Mouse (Mus musculus) liver, embryonic 13.5 days (tissue): ENCODE measurements at regions not wholly inside any gene's neighbourhood (a gene's known extent, or its start where the extent isn't known, plus 50 kb on each side); places are given as distances from the start of the nearest gene placed in this dataset.
A peak's percentile ranks its signal among the peaks of the same experiment; 100 is the strongest.
"Not testable (repeated sequence)": the region's sequence is repeated elsewhere in the genome, so short reads cannot be mapped to it uniquely, and the experiment has no call there.

Experiments
- ATAC-seq: fragments of 200-750 bp; cut with Nextera tagmentation; 2 replicates; pipeline ENCODE4 v1.8.0; 2017; ENCODE audit warnings: low read depth, mild to moderate bottlenecking, moderate number of reproducible peaks, moderate library complexity
- DNase-seq: peaks from one replicate; pipeline ENCODE4 v3.0.0; 2022
- H3K27ac ChIP-seq: fragments of 300-500 bp; sonication (generic); 2 replicates; pipeline ENCODE4 v1.5.1; 2015; ENCODE audit warnings: moderate library complexity, mild to moderate bottlenecking, inconsistent platforms
- H3K27me3 ChIP-seq: fragments of 300-500 bp; sonication (generic); 2 replicates; pipeline ENCODE4 v1.6.1; 2015; ENCODE audit warnings: mild to moderate bottlenecking, inconsistent platforms
- H3K36me3 ChIP-seq: fragments of 300-500 bp; sonication (generic); 2 replicates; pipeline ENCODE4 v1.6.1; 2015; ENCODE audit warnings: mild to moderate bottlenecking, inconsistent platforms
- H3K4me1 ChIP-seq: fragments of 300-500 bp; sonication (generic); replicated peaks from 2 replicates; pipeline ENCODE4 v1.6.1; 2015; ENCODE audit warnings: inconsistent platforms
- H3K4me2 ChIP-seq: fragments of 300-500 bp; sonication (generic); 2 replicates; pipeline ENCODE4 v1.6.1; 2015; ENCODE audit warnings: inconsistent platforms, mild to moderate bottlenecking, moderate library complexity
- H3K4me3 ChIP-seq: fragments of 300-500 bp; sonication (generic); replicated peaks from 2 replicates; pipeline ENCODE4 v1.5.1; 2015; ENCODE audit warnings: mild to moderate bottlenecking, inconsistent platforms
- H3K9ac ChIP-seq: fragments of 300-500 bp; sonication (generic); 2 replicates; pipeline ENCODE4 v1.6.1; 2015; ENCODE audit warnings: mild to moderate bottlenecking, inconsistent platforms
- H3K9me3 ChIP-seq: fragments of 300-500 bp; sonication (generic); replicated peaks from 2 replicates; pipeline ENCODE4 v1.6.1; 2016; ENCODE audit warnings: inconsistent platforms
- WGBS: fragments of 180-500 bp; shearing (Covaris S2); methylation state at CpG from one replicate; pipeline ENCODE4 v1.1.7; 2015; ENCODE audit not compliant: insufficient replicate concordance; 5-methylcytosine and 5-hydroxymethylcytosine counted together

GRCm38 (mm10) chr9:85637274-85637673, 111.9 kb downstream of the Ibtk start:
- no peaks in the 10 kb centered on the region for H3K36me3 ChIP-seq
- H3K4me3 ChIP-seq = no peak overlapping the region
- no peak for DNase-seq
- ATAC-seq = no peak
- H3K27ac ChIP-seq = no peak overlapping the region
- H3K27me3 ChIP-seq = no peaks in the 10 kb centered on the region
- WGBS = 57% methylated on average over 3 of the region's 3 CpGs
- H3K9ac ChIP-seq = no peak overlapping the region
- H3K4me1 ChIP-seq = no peaks in the 10 kb centered on the region
- no peak overlapping the region for H3K4me2 ChIP-seq
- H3K9me3 ChIP-seq = 0 out of 2 replicates have a peak, but pooled peaks cover 5% of the 10 kb centered on the region

GRCm38 (mm10) chr9:85636131-85636447, 113.0 kb downstream of the Ibtk start:
- Histone ChIP-seq H3K27ac (no peak overlapping the region), H3K9me3 (0 out of 2 replicates have a peak, but pooled peaks cover 5% of the 10 kb centered on the region), H3K27me3 (no peaks in the 10 kb centered on the region), H3K9ac (no peak overlapping the region), H3K36me3 (no peaks in the 10 kb centered on the region), H3K4me1 (no peaks in the 10 kb centered on the region), H3K4me3 (no peak overlapping the region), H3K4me2 (no peak overlapping the region)
- DNase-seq = no peak
- whole genome bisulfite sequencing = 36% methylated on average over 3 of the region's 3 CpGs
- no peak for ATAC-seq

- H3K4me3 ChIP-seq = no peak overlapping the region
- no peak overlapping the region for H3K27ac ChIP-seq
- no peak for ATAC-seq
- WGBS = 82% methylated on average over 12 of the region's 12 CpGs
- no peaks in the 10 kb centered on the region for H3K36me3 ChIP-seq
- DNase-seq = no peak
- H3K4me2 ChIP-seq = no peak overlapping the region
- H3K9me3 ChIP-seq = 0 out of 2 replicates have a peak, but pooled peaks cover 5% of the 10 kb centered on the region
- H3K9ac ChIP-seq = no peak overlapping the region
- no peaks in the 10 kb centered on the region for H3K27me3 ChIP-seq
- no peaks in the 10 kb centered on the region for H3K4me1 ChIP-seq
Observed at GRCm38 (mm10) chr9:85635438-85636130, 113.5 kb downstream of the Ibtk start.

- ATAC-seq, H3K27me3 ChIP-seq, H3K4me1 ChIP-seq, H3K27ac ChIP-seq, H3K9me3 ChIP-seq, H3K9ac ChIP-seq, H3K36me3 ChIP-seq, H3K4me3 ChIP-seq, DNase-seq, H3K4me2 ChIP-seq: not testable (repeated sequence)
- 59% methylated on average over 3 of the region's 3 CpGs for WGBS
Observed at GRCm38 (mm10) chr9:85634786-85635185, 114.3 kb downstream of the Ibtk start.

GRCm38 (mm10) chr9:85617972-85618371, 131.2 kb downstream of the Ibtk start:
- Histone ChIP-seq H3K9me3 (no peaks in the 10 kb centered on the region), H3K4me1 (no peaks in the 10 kb centered on the region), H3K36me3 (no peaks in the 10 kb centered on the region), H3K4me2 (no peak overlapping the region), H3K27me3 (no peaks in the 10 kb centered on the region), H3K9ac (no peak overlapping the region), H3K4me3 (no peak overlapping the region), H3K27ac (no peak overlapping the region)
- 64% methylated on average over 3 of the region's 3 CpGs for WGBS
- ATAC-seq (no peak), DNase-seq (no peak)

GRCm38 (mm10) chr9:85617177-85617777, 131.9 kb downstream of the Ibtk start:
- Histone ChIP-seq H3K36me3 (no peaks in the 10 kb centered on the region), H3K9me3 (no peaks in the 10 kb centered on the region), H3K4me3 (no peak overlapping the region), H3K4me2 (no peak overlapping the region), H3K4me1 (no peaks in the 10 kb centered on the region), H3K9ac (no peak overlapping the region), H3K27me3 (no peaks in the 10 kb centered on the region), H3K27ac (no peak overlapping the region)
- WGBS = 53% methylated on average over 2 of the region's 2 CpGs
- ATAC-seq (no peak), DNase-seq (no peak)

GRCm38 (mm10) chr9:85616266-85616869, 132.8 kb downstream of the Ibtk start:
- Histone ChIP-seq H3K27me3 (no peaks in the 10 kb centered on the region), H3K4me3 (no peak overlapping the region), H3K4me2 (no peak overlapping the region), H3K27ac (no peak overlapping the region), H3K9me3 (no peaks in the 10 kb centered on the region), H3K9ac (no peak overlapping the region), H3K4me1 (no peaks in the 10 kb centered on the region), H3K36me3 (no peaks in the 10 kb centered on the region)
- 72% methylated on average over 12 of the region's 12 CpGs for WGBS
- no peak for DNase-seq
- no peak for ATAC-seq

- DNase-seq (no peak), ATAC-seq (no peak)
- Histone ChIP-seq H3K9me3 (no peaks in the 10 kb centered on the region), H3K27me3 (no peaks in the 10 kb centered on the region), H3K9ac (no peak overlapping the region), H3K4me3 (no peak overlapping the region), H3K27ac (no peak overlapping the region), H3K4me2 (no peak overlapping the region), H3K4me1 (no peaks in the 10 kb centered on the region), H3K36me3 (no peaks in the 10 kb centered on the region)
- WGBS = 85% methylated on average over 3 of the region's 3 CpGs
Observed at GRCm38 (mm10) chr9:85609152-85609551, 140.0 kb downstream of the Ibtk start.

- no peak for ATAC-seq
- no peak for DNase-seq
Observed at GRCm38 (mm10) chr9:85596959-85597358, 152.2 kb downstream of the Ibtk start.

GRCm38 (mm10) chr9:85593867-85594266, 155.3 kb downstream of the Ibtk start:
- no peaks in the 10 kb centered on the region for H3K36me3 ChIP-seq
- 73% methylated on average over 4 of the region's 4 CpGs for WGBS
- no peak for ATAC-seq

More at GRCm38 (mm10) chr9:85596959-85597358, 152.2 kb downstream of the Ibtk start:
- Histone ChIP-seq H3K27me3 (no peaks in the 10 kb centered on the region), H3K36me3 (no peaks in the 10 kb centered on the region), H3K9ac (no peak overlapping the region), H3K4me3 (no peak overlapping the region), H3K27ac (no peak overlapping the region), H3K9me3 (no peaks in the 10 kb centered on the region), H3K4me1 (no peaks in the 10 kb centered on the region), H3K4me2 (no peak overlapping the region)
- WGBS = 18% methylated on average over 2 of the region's 2 CpGs

GRCm38 (mm10) chr9:85592639-85593038, 156.5 kb downstream of the Ibtk start:
- H3K27ac ChIP-seq = no peak overlapping the region

More at GRCm38 (mm10) chr9:85593867-85594266, 155.3 kb downstream of the Ibtk start:
- DNase-seq = no peak
- Histone ChIP-seq H3K9ac (no peak overlapping the region), H3K4me3 (no peak overlapping the region), H3K27ac (no peak overlapping the region), H3K9me3 (no peaks in the 10 kb centered on the region), H3K27me3 (no peaks in the 10 kb centered on the region), H3K4me1 (no peaks in the 10 kb centered on the region), H3K4me2 (no peak overlapping the region)

More at GRCm38 (mm10) chr9:85592639-85593038, 156.5 kb downstream of the Ibtk start:
- Histone ChIP-seq H3K4me3 (no peak overlapping the region), H3K4me2 (no peak overlapping the region), H3K27me3 (no peaks in the 10 kb centered on the region), H3K9me3 (no peaks in the 10 kb centered on the region), H3K9ac (no peak overlapping the region), H3K4me1 (no peaks in the 10 kb centered on the region), H3K36me3 (no peaks in the 10 kb centered on the region)
- ATAC-seq = peak; percentile 68; the same call in 1 of the 2 replicates
- no peak for DNase-seq
- 17% methylated on average over 4 of the region's 4 CpGs for WGBS
